Mouse (Mus musculus) stomach, embryonic 16.5 days (tissue): ENCODE data around the gene Bst1. TPM values are rescaled to one million over a fixed set of nuclear protein-coding genes. Genes with fewer than 3 reads are reported as not detected.

Experiments
- ATAC-seq: fragments of 200-750 bp; cut with Nextera tagmentation; 2 replicates; pipeline ENCODE4 v1.8.0; 2017; ENCODE audit warnings: moderate number of reproducible peaks, moderate TSS enrichment; ENCODE audit not compliant: insufficient read depth, low FRiP score
- H3K27ac ChIP-seq: fragments of 300-500 bp; sonication (generic); 2 replicates; pipeline ENCODE4 v1.5.1; 2014; ENCODE audit warnings: low read length
- H3K27me3 ChIP-seq: fragments of 300-500 bp; sonication (generic); 2 replicates; pipeline ENCODE4 v1.6.1; 2014; ENCODE audit warnings: low read length, control low read depth, mixed read lengths; ENCODE audit not compliant: control insufficient read depth, insufficient read depth
- H3K36me3 ChIP-seq: fragments of 300-500 bp; sonication (generic); 2 replicates; pipeline ENCODE4 v1.6.1; 2014; ENCODE audit warnings: low read length; ENCODE audit not compliant: control insufficient read depth, insufficient read depth
- H3K4me1 ChIP-seq: fragments of 300-500 bp; sonication (generic); 2 replicates; pipeline ENCODE4 v1.6.1; 2014; ENCODE audit warnings: low read length, control low read depth, mixed read lengths; ENCODE audit not compliant: control insufficient read depth, insufficient read depth
- H3K4me2 ChIP-seq: fragments of 300-500 bp; sonication (generic); 2 replicates; pipeline ENCODE4 v1.6.1; 2014; ENCODE audit warnings: low read depth, low read length, mixed read lengths
- H3K4me3 ChIP-seq: fragments of 300-500 bp; sonication (generic); replicated peaks from 2 replicates; pipeline ENCODE4 v1.5.1; 2014; ENCODE audit warnings: mild to moderate bottlenecking, low read length
- H3K9ac ChIP-seq: fragments of 300-500 bp; sonication (generic); 2 replicates; pipeline ENCODE4 v1.6.1; 2014; ENCODE audit warnings: low read length
- H3K9me3 ChIP-seq: fragments of 300-500 bp; sonication (generic); replicated peaks from 2 replicates; pipeline ENCODE4 v1.6.1; 2016; ENCODE audit warnings: low read length, control low read depth; ENCODE audit not compliant: control insufficient read depth
- WGBS: fragments of 180-500 bp; shearing (Covaris S2); extraction: QIAGEN DNeasy Blood & Tissue Kit; methylation state at CpG from one replicate; pipeline ENCODE4 v1.1.7; 2014; 5-methylcytosine and 5-hydroxymethylcytosine counted together
- polyA plus RNA-seq: library from polyadenylated mRNA; unstranded; fragments of >200 nt; fragmentation: Nextera tagmentation; extraction: Ambion mirVana; gene quantifications from 2 replicates; pipeline ENCODE4 v1.2.1, GENCODE M21; 2015

The Bst1 gene
- polyA plus RNA-seq, 1 experiment from 2014 or later = 3.0 TPM

DNA sequence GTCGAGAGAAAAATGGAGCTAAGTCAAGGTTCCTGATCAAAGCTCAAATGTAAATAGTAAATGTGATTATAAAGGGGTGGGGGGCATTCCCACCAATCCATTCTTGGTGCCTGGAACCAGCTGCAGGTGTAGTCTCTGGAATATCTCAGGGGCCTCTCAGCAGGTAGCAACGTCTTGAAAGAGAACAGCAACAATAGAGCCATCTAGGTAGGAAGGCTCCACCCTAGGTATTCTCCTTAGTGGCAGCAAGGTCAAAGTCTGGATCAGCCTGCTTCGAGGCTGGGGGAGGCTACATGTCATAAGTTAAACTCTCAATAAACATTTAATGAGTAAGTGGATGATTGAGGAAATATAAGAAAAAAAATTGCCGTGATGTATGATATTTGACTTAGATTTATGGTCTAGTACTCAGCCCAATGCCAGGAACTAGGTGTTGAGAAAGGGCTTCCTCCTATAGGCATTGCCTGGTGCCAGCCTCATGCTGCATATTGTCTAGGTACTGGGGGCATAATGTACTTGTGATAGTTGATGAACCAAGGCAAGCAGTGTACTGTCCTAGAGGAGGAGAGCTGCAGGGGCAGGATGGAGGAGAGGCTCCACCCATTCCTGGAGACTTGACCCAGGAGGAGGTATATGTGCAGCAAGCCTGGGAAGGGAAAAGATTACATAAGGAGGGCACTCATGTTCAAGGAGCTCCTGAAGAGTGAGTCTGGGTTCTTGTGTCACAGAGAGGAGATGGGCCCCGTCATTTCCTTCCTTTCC, 42.2 kb downstream of the Bst1 start:
- Histone ChIP-seq H3K9me3 (no peaks in the 10 kb centered on the region; the same call in none of the 2 replicates), H3K4me1 (no peaks in the 10 kb centered on the region), H3K27me3 (no peaks in the 10 kb centered on the region), H3K4me2 (no peak overlapping the region), H3K4me3 (no peak overlapping the region), H3K9ac (no peak overlapping the region), H3K27ac (peak overlapping the region; percentile 39), H3K36me3 (no peaks in the 10 kb centered on the region)
- ATAC-seq = peak; percentile 38
- 57% methylated on average over 5 of the region's 5 CpGs for WGBS

DNA sequence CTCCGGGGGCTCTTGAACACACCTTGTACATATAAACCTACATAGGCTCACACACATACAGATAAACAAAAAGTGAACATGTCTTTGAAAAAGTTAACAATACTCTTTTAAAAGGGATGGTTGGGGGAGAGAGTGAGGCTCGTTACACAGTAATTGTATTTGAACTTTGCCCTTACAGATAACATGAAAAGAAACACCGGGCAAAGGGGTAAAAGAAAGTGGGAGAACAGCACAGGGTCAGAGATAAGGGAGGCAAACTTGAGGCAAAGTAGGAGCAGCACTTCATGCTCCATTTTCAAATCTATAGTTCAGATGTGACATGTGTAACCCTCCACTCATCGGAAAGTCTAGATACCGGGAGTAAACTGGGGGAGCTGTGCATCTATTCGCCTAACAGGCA, 45.0 kb downstream of the Bst1 start:
- Histone ChIP-seq H3K4me3 (no peak overlapping the region), H3K4me1 (no peaks in the 10 kb centered on the region), H3K4me2 (no peak overlapping the region), H3K9ac (no peak overlapping the region), H3K36me3 (no peaks in the 10 kb centered on the region), H3K27me3 (no peaks in the 10 kb centered on the region), H3K9me3 (no peaks in the 10 kb centered on the region), H3K27ac (peak overlapping the region; percentile 28; the same call in 1 of the 2 replicates)
- WGBS = 49% methylated on average over 6 of the region's 6 CpGs
- peak; percentile 57; the same call in 1 of the 2 replicates for ATAC-seq

DNA sequence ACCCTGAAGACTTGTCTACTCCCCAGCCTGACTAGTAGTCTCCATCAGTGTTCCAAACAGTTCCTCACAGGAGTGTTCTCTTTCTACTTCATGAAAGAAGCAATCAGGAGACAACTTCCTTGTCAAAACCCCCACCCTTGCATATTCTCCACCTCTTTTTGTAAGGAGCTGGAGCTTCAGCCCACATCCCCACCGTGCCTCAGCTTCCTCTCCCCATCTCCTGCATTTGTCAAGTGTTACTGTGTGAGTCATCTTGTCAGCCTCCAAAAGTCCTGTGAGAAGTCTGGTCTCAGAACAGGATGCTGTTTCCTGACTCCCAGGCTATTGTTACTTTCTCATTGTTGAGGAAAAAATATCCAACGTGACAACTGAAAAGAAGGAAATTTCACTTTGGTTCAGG, 46.6 kb downstream of the Bst1 start:
- ATAC-seq = no peak
- no peaks in the 10 kb centered on the region for H3K27me3 ChIP-seq
- no peak overlapping the region for H3K27ac ChIP-seq
- no peak overlapping the region for H3K4me2 ChIP-seq
- no peaks in the 10 kb centered on the region for H3K36me3 ChIP-seq
- H3K9ac ChIP-seq = no peak overlapping the region
- H3K4me1 ChIP-seq = peaks cover 5% of the 10 kb centered on the region; the same call in 1 of the 2 replicates
- WGBS = 72% methylated on average over 2 of the region's 2 CpGs
- no peak overlapping the region for H3K4me3 ChIP-seq
- no peaks in the 10 kb centered on the region for H3K9me3 ChIP-seq

DNA sequence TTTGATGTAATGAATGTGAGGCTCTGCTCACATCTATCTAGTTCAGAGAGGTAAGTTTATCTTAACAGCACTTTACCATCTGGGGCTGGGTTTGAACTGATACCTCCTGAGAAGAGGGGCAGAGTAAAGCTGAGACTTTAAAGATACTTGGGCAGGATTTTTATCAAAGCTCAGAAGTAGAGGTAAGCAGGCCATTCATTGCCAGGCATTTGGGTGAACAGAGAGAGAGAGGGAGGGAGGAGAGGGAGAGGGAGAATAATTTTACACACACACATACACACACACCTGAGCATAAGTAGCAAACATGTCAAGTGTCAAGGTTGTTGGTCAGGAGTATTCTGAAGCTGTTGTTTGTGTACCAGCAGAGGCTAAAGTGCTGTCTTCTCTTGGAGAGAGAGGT, 49.6 kb downstream of the Bst1 start, which contains the start of gene Cd38:
Gene Cd38, plus strand, starts transcription at position 301 of the 400 bp plus-strand sequence.
- peak within 1 kb of the TSS; percentile 40 for H3K4me3 ChIP-seq
- no peaks in the 10 kb centered on the region for H3K9me3 ChIP-seq
- no peaks in the 10 kb centered on the region for H3K27me3 ChIP-seq
- H3K9ac ChIP-seq = peak within 1 kb of the TSS; percentile 59
- ATAC-seq = no peak
- peaks cover 5% of the 10 kb centered on the region; the same call in 1 of the 2 replicates for H3K4me1 ChIP-seq
- peak within 1 kb of the TSS; percentile 64 for H3K27ac ChIP-seq
- H3K36me3 ChIP-seq = no peaks in the 10 kb centered on the region
- peak within 1 kb of the TSS; percentile 64 for H3K4me2 ChIP-seq

DNA sequence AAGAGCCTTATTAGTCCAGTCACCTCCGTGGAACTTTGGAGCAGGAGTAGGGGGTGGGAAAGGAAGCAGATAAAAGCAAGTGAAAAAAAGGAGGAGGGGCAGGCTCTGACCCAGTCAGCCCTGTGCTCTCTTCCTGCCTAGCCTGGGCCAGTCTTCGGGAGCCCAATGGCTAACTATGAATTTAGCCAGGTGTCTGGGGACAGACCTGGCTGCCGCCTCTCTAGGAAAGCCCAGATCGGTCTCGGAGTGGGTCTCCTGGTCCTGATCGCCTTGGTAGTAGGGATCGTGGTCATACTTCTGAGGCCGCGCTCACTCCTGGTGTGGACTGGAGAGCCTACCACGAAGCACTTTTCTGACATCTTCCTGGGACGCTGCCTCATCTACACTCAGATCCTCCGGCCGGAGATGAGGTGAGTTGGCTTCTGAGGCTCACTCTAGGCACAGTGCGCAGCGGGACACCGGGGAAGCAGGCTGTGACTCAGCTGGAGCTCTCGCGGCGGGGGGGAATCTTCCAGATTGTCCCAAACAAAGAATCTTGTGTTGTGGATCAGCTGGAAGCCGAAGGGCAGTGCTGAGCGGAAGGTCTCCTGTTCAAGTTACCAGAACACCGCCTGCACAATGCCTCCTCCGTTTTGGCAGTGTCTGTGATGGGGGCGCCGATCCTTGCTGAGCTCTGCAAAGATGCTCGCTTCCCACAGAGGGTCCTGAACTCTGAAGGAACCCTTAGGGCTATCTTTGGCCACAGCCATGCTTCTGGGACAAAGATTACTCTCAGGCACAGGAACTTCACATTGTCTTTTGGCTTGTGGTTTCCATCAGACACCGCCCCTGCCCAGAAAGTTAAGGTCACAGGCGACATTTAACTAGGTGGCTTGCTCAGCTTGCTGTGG, 50.3 kb downstream of the Bst1 start:
- peak overlapping the region; percentile 59 for H3K9ac ChIP-seq

DNA sequence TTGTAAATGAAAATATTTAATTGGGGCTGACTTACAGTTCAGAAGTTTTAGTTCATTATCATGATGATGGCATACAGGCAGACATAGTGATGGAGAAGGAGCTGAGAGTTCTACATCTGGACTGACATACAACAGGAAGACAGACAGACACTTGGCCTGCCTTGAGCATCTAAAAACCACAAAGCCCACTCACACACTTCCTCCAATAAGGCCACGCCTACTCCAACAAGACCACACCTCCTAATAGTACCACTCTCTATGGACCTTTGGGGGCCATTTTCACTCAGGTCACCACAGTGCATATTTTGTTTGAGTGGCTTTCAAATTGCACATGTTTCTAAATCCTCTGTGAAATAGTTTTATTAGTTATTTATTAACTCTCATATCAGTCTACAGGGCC, 53.2 kb downstream of the Bst1 start:
- no peak for ATAC-seq
- WGBS = 66% methylated on average over 1 of the region's 1 CpGs

More for the DNA sequence above, 50.3 kb downstream of the Bst1 start:
- H3K4me2 ChIP-seq = peak overlapping the region; percentile 64
- 7% methylated on average over 28 of the region's 28 CpGs for WGBS
- H3K4me3 ChIP-seq = peak overlapping the region; percentile 40
- peak overlapping the region; percentile 64 for H3K27ac ChIP-seq
- peak; percentile 64 for ATAC-seq
- no peaks in the 10 kb centered on the region for H3K27me3 ChIP-seq
- no peaks in the 10 kb centered on the region for H3K9me3 ChIP-seq
- no peaks in the 10 kb centered on the region for H3K36me3 ChIP-seq
- H3K4me1 ChIP-seq = peaks cover 5% of the 10 kb centered on the region; the same call in 1 of the 2 replicates

DNA sequence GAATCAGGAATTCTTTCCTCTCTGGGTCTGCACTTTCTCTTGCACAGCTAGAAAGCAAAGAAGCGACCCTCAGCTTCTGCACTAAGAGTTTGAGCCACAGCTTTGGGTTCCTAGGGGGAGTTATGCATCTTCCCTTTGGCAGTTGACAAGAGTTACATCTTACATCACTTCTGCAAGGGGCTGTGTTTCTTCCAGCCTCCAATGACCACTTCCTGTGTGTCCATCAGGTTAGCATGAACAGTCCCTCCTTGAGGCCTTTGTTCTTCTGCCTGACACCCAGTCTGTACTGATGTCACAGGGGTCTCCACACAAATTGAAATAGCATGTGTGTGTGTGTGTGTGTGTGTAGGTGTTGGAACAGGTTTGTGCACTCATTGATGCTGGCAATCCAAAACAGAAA, 54.0 kb downstream of the Bst1 start:
- Histone ChIP-seq H3K4me2 (no peak overlapping the region), H3K27ac (no peak overlapping the region), H3K36me3 (no peaks in the 10 kb centered on the region), H3K9ac (no peak overlapping the region), H3K27me3 (no peaks in the 10 kb centered on the region), H3K4me1 (peaks cover 5% of the 10 kb centered on the region; the same call in 1 of the 2 replicates), H3K4me3 (no peak overlapping the region), H3K9me3 (no peaks in the 10 kb centered on the region)
- ATAC-seq = no peak
- WGBS = 55% methylated on average over 1 of the region's 1 CpGs

More for the DNA sequence above, 53.2 kb downstream of the Bst1 start:
- no peak overlapping the region for H3K27ac ChIP-seq
- H3K4me3 ChIP-seq = no peak overlapping the region
- no peak overlapping the region for H3K4me2 ChIP-seq
- no peaks in the 10 kb centered on the region for H3K27me3 ChIP-seq
- H3K4me1 ChIP-seq = peaks cover 5% of the 10 kb centered on the region; the same call in 1 of the 2 replicates
- no peak overlapping the region for H3K9ac ChIP-seq
- no peaks in the 10 kb centered on the region for H3K36me3 ChIP-seq
- no peaks in the 10 kb centered on the region for H3K9me3 ChIP-seq

DNA sequence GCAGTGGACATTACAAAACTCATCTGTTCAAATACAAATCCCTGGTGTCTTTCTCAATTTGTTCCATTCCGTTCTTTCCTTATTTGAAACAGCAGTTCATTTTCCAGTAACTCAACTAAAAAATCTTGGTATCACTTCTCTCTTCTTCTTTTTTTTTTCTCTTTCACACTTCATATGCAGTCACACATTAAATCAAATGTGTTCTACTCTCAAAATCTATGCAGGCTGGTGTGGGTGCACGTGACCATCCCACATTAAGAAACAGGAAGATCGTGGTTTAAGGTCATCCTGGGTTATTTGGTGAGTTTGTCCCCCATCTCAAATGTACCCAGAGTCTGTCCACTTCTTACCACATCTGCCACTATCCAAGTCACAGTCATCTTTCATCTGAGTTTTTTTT, 63.3 kb downstream of the Bst1 start:
- Histone ChIP-seq H3K4me1 (no peaks in the 10 kb centered on the region), H3K27me3 (no peaks in the 10 kb centered on the region), H3K4me2 (no peak overlapping the region), H3K9me3 (no peaks in the 10 kb centered on the region), H3K9ac (no peak overlapping the region), H3K27ac (no peak overlapping the region), H3K36me3 (no peaks in the 10 kb centered on the region), H3K4me3 (no peak overlapping the region)
- no peak for ATAC-seq
- 81% methylated on average over 3 of the region's 3 CpGs for WGBS
